Mouse (Mus musculus): ENCODE data around the gene Fars2.

The Fars2 gene

DNA sequence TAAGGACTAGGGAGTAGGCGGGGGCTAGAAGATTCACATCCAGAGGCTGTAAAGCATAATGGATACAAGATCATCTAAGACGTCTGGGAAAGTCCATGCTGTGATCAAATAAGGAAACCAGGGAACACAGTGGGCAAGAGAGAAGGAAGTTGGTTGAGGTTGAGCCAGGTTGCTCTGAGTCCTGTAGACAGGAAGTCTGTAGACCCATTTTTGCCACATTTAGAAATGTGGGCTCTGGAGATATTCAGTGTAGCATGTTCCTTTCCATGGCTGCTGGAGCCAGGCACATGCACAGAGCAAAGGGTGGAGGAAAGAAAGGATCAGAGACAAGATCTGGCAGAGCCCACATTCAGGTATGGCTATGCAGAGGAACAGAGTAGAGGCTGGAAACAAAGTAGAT, 378.8 kb downstream of the Fars2 start:
- no peak for DNase-seq (ENCODE audit: extremely low read depth, insufficient read length, low spot score)

DNA sequence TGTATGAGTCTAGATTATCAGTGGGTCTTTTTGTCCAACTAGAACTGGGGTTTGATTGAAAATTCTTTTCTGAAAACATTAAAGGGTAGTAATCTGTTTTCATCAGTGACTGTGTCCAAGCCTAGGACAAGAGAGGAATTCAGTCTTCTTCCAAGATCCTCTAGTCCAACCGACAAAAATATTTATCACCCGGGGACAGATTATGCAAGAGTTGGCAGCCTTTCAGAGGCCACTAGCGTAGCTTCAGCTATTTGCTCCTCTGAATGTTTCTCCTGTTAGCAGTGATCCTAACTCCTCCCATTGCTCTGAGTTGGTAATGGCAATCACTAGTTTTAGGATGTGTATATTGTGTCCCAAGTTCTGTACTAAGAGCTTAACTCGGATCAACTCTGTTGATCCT, 380.1 kb downstream of the Fars2 start:
- no peak for DNase-seq (ENCODE audit: extremely low read depth, insufficient read length, low spot score)

DNA sequence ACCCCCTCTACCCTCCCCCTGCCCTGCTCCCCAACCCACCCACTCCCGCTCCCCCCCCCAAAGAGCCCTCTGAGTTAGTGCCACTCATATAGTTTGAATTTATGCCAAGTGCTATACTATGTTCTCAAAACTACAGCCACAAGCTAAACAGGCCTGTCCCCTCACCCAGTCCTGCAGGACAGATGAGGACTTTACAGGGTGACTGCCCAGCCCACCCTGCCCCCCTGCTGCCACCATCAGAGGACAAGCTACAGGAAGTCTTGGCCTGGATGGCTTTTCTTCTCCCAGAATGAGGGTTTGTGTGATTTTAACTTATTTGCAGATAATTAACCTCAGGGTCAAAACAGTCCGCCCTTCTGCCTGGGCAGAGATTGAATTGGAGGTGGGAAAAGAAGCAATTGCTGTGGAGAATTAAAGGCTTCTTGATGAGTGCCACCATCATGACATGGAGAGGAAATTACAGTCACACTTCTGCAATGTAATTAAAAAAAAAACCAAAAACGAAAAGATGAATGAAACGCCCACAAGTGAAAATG, 383.2 kb downstream of the Fars2 start:
- no peak for DNase-seq (ENCODE audit: extremely low read depth, insufficient read length, low spot score)

DNA sequence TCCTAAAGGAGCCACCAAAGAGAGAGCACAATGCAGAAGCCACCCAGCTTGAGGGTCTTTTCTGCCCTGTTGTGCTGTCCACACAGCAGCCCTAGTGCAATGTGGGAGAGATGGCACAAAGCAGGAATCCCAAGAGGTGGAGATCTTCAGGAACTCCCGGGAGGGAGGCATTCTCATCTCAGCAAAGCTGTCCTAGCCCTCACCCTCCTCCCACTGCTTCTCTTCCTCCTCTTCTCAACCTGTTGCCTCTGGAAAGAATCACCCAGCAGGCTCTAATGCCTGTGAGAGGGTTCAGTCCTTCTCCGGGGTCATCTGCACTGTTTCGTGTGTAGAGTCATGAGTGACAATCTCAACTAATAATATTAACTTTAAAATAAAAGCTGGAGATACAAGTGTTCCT, 386.3 kb downstream of the Fars2 start:
- no peak for DNase-seq (ENCODE audit: extremely low read depth, insufficient read length, low spot score)

DNA sequence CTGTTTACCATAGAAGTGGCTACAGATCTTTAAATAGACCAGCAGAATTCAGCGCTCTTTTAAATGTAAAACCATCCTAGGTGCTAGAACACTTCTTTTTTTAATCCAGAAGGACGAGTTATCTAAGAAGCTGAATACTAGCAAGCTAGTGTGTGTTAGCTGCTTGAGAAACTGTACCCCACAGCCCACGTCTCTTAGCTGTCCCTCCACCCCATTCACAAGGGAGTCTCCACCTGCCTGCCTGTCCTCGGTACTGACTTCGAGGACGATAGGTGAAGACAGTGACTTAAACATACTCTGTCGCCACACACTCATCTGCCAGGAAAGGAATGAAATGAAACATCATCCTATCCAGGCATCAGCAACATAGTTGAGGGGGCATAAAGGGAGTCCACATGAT, 386.8 kb downstream of the Fars2 start:
- no peak for DNase-seq (ENCODE audit: extremely low read depth, insufficient read length, low spot score)

DNA sequence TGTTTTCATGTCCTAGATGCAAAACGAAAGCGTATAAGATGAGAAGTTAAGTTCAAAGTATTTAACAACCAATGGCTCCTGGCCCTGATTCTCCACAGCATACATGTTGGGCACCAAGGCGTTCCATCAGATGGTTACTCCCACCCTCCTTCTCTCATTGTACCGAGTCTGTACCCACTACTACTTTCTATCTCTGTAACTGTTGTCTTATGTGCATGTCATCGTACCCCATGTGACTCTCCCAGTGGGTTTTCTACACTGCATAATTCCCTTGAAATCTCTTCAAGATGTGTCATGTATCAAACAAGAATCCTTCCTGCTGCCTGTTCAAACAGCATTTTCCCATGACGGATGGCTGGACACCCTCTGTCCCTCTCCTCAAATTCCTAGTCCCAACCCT, 388.5 kb downstream of the Fars2 start:
- DNase-seq (ENCODE audit: extremely low read depth, insufficient read length, low spot score): no peak

DNA sequence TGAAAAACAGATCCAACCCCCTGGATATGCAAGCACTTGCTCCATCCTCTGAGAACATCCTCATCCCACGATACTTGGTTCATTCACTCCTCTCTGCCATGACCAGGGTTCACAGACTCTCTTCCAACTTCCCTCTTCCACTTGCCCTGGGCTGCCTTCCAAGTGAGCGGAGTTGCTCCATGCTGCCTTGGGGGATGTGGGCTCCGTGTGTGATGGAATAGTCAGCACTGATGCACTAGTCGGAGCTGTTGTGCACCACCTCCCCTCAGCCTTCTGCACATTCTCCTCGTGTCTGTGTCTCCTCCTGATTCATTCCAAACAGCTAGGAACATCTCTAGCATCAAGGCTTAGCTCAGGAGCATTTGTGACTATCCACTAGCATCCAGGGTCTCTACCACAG, 389.1 kb downstream of the Fars2 start:
- no peak for DNase-seq (ENCODE audit: extremely low read depth, insufficient read length, low spot score)

DNA sequence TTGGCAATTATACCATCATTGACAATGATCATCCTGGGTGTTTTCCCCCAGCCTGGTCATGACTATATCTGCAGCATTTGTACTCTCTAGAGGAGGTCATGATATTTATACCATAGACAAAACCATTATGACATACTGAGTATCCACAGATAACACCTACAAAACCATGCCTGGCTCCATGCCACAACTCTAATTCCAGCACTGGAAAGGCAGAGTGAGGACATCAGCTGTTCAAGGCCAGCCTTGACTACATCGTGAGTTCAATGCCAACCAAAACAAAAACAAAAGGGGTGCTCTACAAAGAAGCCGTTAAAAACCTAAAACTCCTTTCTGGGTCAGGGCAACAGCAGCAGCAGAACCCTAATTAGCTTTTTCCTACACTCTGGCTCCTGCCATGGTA, 392.9 kb downstream of the Fars2 start:
- no peak for DNase-seq (ENCODE audit: extremely low read depth, insufficient read length, low spot score)

DNA sequence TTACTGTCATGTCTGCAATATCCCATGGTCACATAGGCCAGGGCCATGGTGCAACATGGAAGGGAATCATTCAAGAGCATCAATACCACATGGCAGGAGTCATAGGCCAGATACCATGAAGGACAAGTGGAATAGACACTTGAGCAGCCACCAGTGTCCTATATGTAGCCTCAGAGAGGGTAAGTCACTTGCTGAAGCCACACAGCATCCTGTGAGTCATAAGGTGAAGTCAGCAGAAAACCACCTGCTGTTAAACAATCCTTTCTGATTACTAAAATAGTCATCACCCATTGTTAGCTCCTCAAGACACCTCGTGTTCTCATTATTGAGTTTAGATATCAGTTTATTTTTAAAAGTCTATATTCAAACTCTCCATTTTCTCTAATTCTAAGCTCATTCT, 395.9 kb downstream of the Fars2 start:
- DNase-seq (ENCODE audit: extremely low read depth, insufficient read length, low spot score): no peak

DNA sequence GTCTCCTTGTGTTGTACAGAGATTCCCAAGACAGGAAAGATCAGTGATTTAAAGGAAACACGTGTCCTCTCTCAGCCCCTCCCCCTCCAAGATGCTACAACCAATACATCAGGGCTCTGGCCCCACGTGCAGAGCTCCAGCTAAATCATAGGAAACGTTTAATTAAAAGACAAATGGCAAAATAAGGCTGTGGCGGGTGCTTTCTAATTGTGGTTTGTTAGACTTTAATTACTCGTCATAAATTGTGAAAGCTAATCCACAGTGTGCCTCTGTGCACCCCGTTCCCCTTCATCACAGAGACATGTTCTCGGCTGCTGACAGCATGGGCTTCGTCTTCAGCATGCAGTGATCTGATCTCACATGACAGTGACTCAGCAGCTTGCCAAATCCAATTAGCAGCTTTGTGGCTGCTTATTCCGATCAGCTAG, 400.9 kb downstream of the Fars2 start:
- no peak for DNase-seq (ENCODE audit: extremely low read depth, insufficient read length, low spot score)

DNA sequence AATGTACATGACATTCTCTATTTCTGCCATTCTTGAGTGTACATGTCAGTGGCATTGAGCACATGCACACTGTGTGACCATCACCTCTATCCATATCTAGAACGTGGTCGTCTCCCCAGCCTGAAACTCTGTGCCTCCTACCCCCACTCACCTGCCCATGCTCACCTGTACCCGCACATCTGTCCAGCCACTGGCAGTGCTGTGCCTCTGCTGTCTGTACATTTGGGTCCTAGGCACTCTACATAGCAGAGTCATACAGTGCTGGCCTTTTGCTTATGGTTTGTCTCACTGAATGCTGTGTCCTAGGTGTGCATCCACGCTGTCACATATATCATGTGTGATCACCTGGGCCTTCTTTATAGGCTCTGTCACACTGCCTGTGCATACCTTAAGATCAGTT, 410.5 kb downstream of the Fars2 start:
- DNase-seq (ENCODE audit: extremely low read depth, insufficient read length, low spot score): no peak

DNA sequence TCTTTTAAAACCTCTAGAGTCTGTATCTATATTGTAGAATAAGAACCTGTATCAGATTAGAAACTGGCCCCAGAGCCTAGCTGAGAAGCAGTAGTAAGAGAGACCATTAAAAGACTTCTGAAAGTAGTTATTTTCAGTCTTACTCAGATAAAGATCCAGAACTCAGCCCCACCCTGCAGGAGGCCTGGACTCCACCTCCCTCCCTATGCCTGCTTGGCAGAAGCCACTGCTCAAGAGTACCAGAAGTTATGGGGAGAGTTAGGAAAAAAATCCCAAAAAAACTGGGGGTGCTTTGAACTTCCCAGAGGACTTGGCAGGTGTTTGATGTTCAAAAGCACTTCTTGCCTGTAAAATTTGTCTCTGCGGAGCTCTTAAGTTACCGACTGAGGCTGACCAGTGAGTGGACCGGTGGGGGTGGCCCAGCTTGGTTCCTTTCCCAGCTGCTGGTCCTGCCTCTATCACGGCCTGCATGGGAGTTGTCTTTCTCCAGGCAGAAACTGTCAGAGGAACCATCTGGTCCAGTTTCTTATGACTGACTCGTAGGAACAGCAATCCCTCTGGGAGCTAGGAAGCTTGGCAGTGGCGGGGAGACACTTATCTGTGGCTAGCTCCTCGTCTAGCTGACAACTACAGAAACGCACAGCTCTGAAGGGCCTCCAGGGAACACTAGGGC, 411.1 kb downstream of the Fars2 start:
- DNase-seq (ENCODE audit: extremely low read depth, insufficient read length, low spot score): peak; percentile 7

DNA sequence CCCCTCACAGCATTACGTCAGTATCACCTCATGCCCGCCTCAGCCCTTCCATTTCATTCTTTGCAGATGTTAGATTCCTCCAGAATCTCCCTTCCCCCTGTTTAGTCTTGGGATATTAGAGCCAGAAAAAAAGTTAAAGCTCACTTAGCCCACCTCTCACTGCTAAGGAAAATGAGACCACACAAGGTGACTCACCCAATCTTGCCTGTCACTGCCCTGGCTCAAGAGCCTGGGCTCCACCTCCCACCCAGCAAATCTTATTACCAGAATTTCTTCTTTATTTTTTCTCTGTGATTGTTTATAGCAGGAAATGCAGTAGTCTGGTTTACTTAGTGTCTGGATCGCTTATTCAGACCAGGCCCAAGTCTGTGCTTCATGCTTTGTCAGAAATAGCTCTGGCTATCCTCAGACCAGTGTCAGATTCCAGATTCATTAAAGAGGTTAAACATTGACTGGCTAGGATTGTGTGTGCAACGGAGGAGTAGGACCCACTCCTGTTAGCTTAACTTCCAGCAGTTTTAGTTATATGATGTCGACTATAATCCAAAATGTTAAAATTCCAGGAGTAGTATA, 412.3 kb downstream of the Fars2 start:
- DNase-seq (ENCODE audit: extremely low read depth, insufficient read length, low spot score): no peak

DNA sequence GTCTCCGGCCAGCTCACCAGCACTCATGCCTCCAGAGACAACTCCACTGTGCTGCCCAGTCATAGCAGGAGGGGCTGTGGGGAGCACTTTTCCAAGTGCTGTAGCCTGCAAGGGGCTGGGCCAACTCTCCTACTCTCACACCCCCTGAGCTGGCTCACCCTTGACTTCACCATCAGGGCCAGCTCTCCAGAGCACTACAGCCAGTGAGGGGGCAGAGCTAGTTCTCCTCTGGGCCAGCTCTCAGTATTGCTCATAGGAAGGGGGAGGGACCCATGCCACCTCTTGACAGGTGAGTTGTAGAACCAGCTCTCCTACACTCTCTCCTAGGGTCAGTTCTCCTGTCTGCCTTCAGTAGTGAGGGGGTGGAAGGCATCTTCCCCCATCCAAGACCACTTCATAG, 413.6 kb downstream of the Fars2 start:
- DNase-seq (ENCODE audit: extremely low read depth, insufficient read length, low spot score): no peak

DNA sequence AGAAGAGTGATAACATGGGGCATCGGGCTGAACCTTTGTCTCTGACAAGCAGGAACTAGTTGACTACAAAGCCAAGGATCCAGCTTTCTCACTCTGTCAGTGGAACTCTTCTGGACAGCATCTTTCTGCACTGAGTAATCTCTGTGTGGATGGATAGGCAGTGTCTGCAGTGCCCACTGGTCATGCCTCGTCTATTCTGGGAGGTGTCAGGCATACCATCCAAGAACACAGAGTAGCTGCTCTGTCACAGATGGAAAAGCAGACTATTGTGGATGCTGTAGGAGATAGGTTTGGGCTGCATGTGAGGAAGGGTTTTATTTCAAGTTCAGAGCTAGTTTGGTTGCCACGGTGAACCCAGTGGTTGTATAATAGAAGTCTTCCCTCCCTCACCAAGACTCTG, 414.7 kb downstream of the Fars2 start:
- DNase-seq (ENCODE audit: extremely low read depth, insufficient read length, low spot score): no peak

DNA sequence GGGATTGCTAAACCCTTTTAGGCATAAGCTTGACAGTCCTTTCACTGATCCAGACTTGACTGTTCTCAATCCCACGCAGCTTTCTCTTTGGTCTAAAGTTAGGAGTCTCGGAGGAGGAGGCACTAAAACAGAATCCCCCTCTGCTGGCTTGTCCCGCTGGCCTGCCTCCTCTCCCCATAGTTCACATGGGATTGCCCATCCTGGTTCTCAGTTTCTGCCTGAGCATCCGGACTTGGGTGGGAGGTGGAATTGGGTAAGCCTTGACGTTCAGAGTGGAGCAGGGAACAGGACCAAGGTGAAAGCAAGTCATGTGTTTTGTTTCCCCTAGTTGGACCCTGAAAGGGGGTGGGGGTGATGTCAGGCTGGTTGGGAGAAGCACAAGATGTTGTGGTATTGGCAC, 415.9 kb downstream of the Fars2 start:
- DNase-seq (ENCODE audit: extremely low read depth, insufficient read length, low spot score): no peak

DNA sequence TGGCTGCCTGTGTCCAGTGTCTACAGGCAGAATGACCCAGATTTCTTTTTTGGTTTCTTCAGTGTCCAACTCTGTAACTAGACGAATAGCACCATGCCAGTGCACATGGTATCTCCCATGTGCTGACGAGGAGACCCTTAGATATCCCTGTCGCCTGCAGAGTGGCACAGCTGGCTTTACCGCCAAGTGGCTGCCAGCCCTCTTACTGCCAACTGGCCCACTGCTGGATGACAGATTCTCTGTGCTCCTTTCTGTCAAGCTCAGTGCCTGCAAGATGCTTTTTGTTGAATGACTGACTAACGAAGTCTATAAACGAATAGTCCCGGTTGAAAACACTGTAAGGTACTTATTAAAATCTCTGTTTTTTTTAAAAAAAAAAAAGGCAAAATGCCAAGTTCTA, 416.3 kb downstream of the Fars2 start:
- no peak for DNase-seq (ENCODE audit: extremely low read depth, insufficient read length, low spot score)

DNA sequence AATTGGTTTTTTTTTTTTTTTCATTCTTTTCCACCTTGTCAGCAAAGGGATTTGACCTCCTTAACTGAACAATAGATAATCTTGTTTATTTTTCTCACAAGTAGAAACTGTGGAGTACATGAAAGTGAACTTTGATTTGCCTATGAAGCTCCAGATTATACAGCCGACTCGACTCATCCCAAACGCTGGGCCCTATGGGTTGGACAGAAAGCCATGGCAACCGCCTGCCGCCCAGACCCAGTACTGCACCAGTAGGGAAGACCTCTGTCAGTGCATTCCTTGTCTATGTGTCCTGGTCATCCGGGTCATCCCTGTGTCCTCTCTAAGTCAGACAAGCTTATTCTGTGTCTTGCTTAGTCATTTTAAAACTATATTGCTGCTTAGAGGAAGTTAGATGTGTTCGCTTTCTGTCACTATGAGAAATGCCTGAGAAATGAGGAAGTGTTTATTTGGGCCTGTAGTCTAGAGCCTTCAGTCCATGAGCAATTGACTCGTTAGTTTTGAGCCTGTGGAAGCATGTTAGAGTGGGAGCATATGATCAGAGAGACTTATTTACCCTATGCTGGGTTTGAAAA, 416.8 kb downstream of the Fars2 start:
- DNase-seq (ENCODE audit: extremely low read depth, insufficient read length, low spot score): no peak

DNA sequence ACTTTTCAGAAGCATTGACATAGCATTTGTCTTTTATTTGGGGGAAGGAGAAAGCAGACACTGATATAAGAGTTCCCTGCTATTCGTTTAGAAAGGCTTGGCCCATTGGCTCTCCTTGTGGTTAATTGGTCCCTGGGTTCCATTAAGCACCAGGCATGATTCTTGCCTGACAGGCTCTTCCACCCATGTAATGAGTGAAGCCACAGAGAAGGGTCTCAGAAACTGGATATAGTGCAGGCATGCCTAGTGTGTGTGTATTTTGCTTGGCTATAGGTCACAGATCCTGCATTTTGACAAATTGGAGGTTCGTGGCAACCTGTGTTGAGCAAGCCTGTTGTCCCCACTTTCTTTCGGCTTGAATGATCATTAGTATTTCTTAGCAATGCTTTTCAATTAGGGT, 420.4 kb downstream of the Fars2 start:
- DNase-seq (ENCODE audit: extremely low read depth, insufficient read length, low spot score): no peak

DNA sequence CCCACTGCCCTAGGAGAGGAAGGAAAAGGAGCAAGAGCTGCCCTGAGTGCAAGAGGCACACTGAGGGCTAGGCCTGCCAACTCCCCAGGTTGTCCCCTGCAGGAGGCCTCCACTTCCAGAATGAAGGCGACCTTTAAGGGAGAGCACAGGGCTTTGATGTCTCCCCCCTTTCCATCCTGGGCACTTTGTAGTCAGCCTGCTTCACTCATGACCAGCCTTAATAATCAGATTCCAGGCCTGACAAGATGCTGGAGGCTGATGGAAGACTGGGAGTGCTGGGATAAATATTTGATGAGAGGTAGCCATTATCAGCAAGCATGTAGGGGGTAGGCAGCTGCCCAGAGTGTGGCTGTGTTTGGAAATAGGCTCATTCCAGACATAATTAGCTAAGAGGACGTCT, 421.2 kb downstream of the Fars2 start:
- DNase-seq (ENCODE audit: extremely low read depth, insufficient read length, low spot score): no peak

DNA sequence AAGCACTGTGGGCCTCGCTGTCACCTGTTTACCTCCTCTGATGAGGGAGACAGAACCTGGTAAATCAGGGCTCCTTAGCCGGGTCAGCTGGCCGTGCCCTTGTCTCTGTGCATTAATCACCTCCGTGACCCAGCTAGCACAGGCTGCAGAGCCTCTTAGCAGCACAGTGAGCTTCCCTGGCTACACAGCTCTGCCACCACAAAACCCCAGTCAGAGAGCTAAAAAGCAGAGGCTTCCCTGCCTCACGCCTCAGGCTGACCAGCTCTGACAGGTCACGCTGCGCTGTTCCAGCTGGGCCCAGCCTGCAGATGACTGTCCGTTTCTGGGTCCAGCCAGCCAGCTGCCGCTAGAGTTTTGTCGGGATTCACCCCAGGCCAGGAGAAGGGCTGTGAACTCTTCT, 423.0 kb downstream of the Fars2 start:
- DNase-seq (ENCODE audit: extremely low read depth, insufficient read length, low spot score): no peak

DNA sequence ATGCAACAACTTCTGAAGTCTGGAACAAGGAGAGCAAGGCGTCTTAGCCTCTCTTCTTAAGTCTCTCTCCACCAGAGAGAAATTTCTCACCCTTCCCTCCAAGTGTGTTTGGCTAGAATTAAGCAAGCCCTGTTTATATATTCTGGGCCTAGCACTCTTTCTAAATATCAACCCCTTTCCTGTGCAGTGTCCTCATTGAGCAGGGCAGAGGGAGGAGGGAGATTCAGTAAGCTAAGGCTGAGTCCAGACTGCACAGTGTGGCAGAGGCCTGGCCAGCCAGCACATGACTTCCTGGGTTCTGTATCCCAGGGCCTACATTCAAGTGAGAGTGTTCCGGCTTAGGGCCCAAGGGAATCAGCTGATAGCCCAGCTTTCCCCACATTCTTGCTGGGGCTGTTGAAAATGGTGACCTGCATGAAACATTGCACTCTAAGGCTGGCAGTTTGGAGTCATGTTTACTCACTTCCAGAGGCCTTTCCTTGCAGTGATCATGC, 424.1 kb downstream of the Fars2 start:
- no peak for DNase-seq (ENCODE audit: extremely low read depth, insufficient read length, low spot score)
